In genomic region chr4:115496001-115496400, GRCm38 (mm10) we compare ENCODE assay signal across 27 mouse cellular contexts. TPM values are rescaled to one million over a fixed set of nuclear protein-coding genes. Genes with fewer than 3 reads are reported as not detected.
DNase-seq lines count a peak whose midpoint lies in the region; ATAC-seq and TF ChIP-seq lines count a peak whose summit lies in the region.
"Had no signal": no experiment of that assay in that cellular context is flagged by ENCODE, and none has a peak within 500 bp of the region (broad histone marks: within the 10 kb centered on the region; RNA-seq: fewer than 3 reads in every experiment).

Gene Cyp4a14, minus strand, starts transcription at chr4:115496142.

- H3K4me3 ChIP-seq in kidney, adult 2 months (ENCODE audit: insufficient read depth, low read depth, low read length) = no peak within 1 kb of the TSS
- peak within 1 kb of the TSS; percentile 12 for H3K4me3 ChIP-seq in liver, adult 2 months (ENCODE audit: insufficient read depth, low read depth, low read length)
- no peak within 1 kb of the TSS for H3K4me3 ChIP-seq in liver, embryonic 12.5 days
- H3K4me3 ChIP-seq: embryonic facial prominence, embryonic 10.5 days; embryonic facial prominence, embryonic 12.5 days; forebrain, embryonic 13.5 days; forebrain, embryonic 15.5 days had no signal

- no peak for TF ChIP-seq CTCF in kidney, adult 2 months (conservative IDR thresholded peaks at IDR 0.05; ENCODE audit: insufficient read depth, insufficient read length, low read depth, low read length)
- TF ChIP-seq CTCF in liver, adult 2 months (IDR thresholded peaks at IDR 0.05; ENCODE audit: low read depth, low read length) = no peak

- TF ChIP-seq POLR2A in kidney, adult 2 months (IDR thresholded peaks at IDR 0.05; ENCODE audit: low read depth, low read length) = no peak
- no peak for TF ChIP-seq POLR2A in liver, adult 2 months (IDR thresholded peaks at IDR 0.05; ENCODE audit: extremely low read depth, insufficient read depth, low read length)

- H3K79me2 ChIP-seq in liver, adult 2 months (ENCODE audit: control insufficient read depth, insufficient read depth, low read length) = no peaks in the 10 kb centered on the region

- H3K9me3 ChIP-seq in liver, embryonic 12.5 days (replicated peaks) = no peaks in the 10 kb centered on the region
- H3K9me3 ChIP-seq: embryonic facial prominence, embryonic 10.5 days; embryonic facial prominence, embryonic 12.5 days; forebrain, embryonic 13.5 days; forebrain, embryonic 15.5 days; G1E had no signal

- no peaks in the 10 kb centered on the region; the same call in 1 of the 2 replicates for H3K27me3 ChIP-seq in kidney, adult 2 months (replicated peaks; ENCODE audit: control insufficient read depth, insufficient read depth, low read length)
- H3K27me3 ChIP-seq in liver, adult 2 months (ENCODE audit: control insufficient read depth, insufficient read depth, low read length) = no peaks in the 10 kb centered on the region
- no peaks in the 10 kb centered on the region for H3K27me3 ChIP-seq in liver, embryonic 12.5 days (replicated peaks)
- H3K27me3 ChIP-seq: embryonic facial prominence, embryonic 12.5 days; forebrain, embryonic 13.5 days; forebrain, embryonic 15.5 days; Patski had no signal

- H3K36me3 ChIP-seq in kidney, adult 2 months (ENCODE audit: control insufficient read depth, insufficient read depth, low read length) = no peaks in the 10 kb centered on the region
- peaks cover 4% of the 10 kb centered on the region; the same call in 1 of the 2 replicates for H3K36me3 ChIP-seq in liver, adult 2 months (ENCODE audit: control insufficient read depth, insufficient read depth, low read length)
- no peaks in the 10 kb centered on the region for H3K36me3 ChIP-seq in liver, embryonic 12.5 days
- H3K36me3 ChIP-seq: embryonic facial prominence, embryonic 10.5 days; embryonic facial prominence, embryonic 12.5 days; forebrain, embryonic 15.5 days; G1E had no signal

- 59% methylated on average over 1 of the region's 1 CpGs for WGBS in kidney, adult 2 months
- WGBS in liver, adult 2 months = 21% methylated on average over 1 of the region's 1 CpGs
- WGBS in liver, embryonic 12.5 days (ENCODE audit: insufficient replicate concordance) = 61% methylated on average over 1 of the region's 1 CpGs

- no peak for DNase-seq in adrenal gland, postnatal 10 days
- no peak for DNase-seq in adrenal gland, adult 18-20 months (ENCODE audit: low spot score in 2 of 2)
- DNase-seq in kidney, adult 2 months = peak; percentile 47
- no peak for DNase-seq in kidney, postnatal 4 days
- peak; percentile 87 for DNase-seq in liver, adult 2 months (ENCODE audit: extremely low read depth, low read depth, low spot score)
- DNase-seq: adrenal gland, adult 2 months; adrenal gland, postnatal 36 days; B cell, adult 2 months; cerebellum, adult 11-12 months; cerebellum, adult 2 months; cerebellum, adult 9-10 months; cerebellum, postnatal 10 days; cerebellum, postnatal 25 days; forebrain, postnatal 0 days had no signal

- H3K9ac ChIP-seq in liver, adult 2 months (ENCODE audit: low read depth, low read length) = peak within 1 kb of the TSS; percentile 7; the same call in 1 of the 2 replicates
- no peak within 1 kb of the TSS for H3K9ac ChIP-seq in liver, embryonic 12.5 days
- H3K9ac ChIP-seq: embryonic facial prominence, embryonic 12.5 days; forebrain, embryonic 13.5 days; forebrain, embryonic 15.5 days; forebrain, postnatal 0 days had no signal

- ATAC-seq in liver, embryonic 12.5 days = no peak
- ATAC-seq: activated CD4-positive, CD25-positive, alpha-beta regulatory T cell, adult 4 months; CD4-positive, CD25-positive, alpha-beta regulatory T cell, adult 4 months; forebrain, embryonic 13.5 days; forebrain, embryonic 15.5 days; forebrain, postnatal 0 days; Patski had no signal

- H3K4me2 ChIP-seq in liver, embryonic 12.5 days = no peak within 1 kb of the TSS
- H3K4me2 ChIP-seq: embryonic facial prominence, embryonic 12.5 days; forebrain, embryonic 13.5 days; forebrain, embryonic 15.5 days had no signal

- peaks cover 5% of the 10 kb centered on the region; the same call in 1 of the 2 replicates for H3K4me1 ChIP-seq in kidney, adult 2 months (ENCODE audit: control insufficient read depth, insufficient read depth, low read length)
- peaks cover 15% of the 10 kb centered on the region; the same call in 1 of the 2 replicates for H3K4me1 ChIP-seq in liver, adult 2 months (ENCODE audit: control insufficient read depth, insufficient read depth, low read length)
- no peaks in the 10 kb centered on the region for H3K4me1 ChIP-seq in liver, embryonic 12.5 days
- H3K4me1 ChIP-seq: embryonic facial prominence, embryonic 10.5 days; embryonic facial prominence, embryonic 12.5 days; forebrain, embryonic 13.5 days; forebrain, embryonic 15.5 days had no signal

- no peak within 1 kb of the TSS for H3K27ac ChIP-seq in kidney, adult 2 months (ENCODE audit: insufficient read depth, low read depth, low read length)
- peak within 1 kb of the TSS; percentile 52; the same call in 1 of the 2 replicates for H3K27ac ChIP-seq in liver, adult 2 months (replicated peaks; ENCODE audit: insufficient read depth, low read depth, low read length)
- H3K27ac ChIP-seq in liver, embryonic 12.5 days = no peak within 1 kb of the TSS
- H3K27ac ChIP-seq: embryonic facial prominence, embryonic 10.5 days; embryonic facial prominence, embryonic 12.5 days; forebrain, embryonic 13.5 days; forebrain, embryonic 15.5 days had no signal

RNA-seq across cellular contexts. Expression of gene Cyp4a14, which starts in this region (rescaled TPM):
- total RNA-seq in adrenal gland, postnatal 10 days (2021) = 100 to 1,000 TPM in 1 of 2 experiments, 10 to 100 TPM in 1; 29.5 to 127 TPM
- total RNA-seq in adrenal gland, adult 18-20 months (2021) = under 1 TPM in 1 of 2 experiments, not detected in 1; 0.46 TPM
- polyA plus RNA-seq in kidney, adult 2 months (2012; rRNA removed) = 258 and 331 TPM in 2 replicates
- 420 and 442 TPM in 2 replicates for total RNA-seq in liver, adult 2 months (2014; rRNA removed)
- polyA plus RNA-seq in liver, adult 2 months (2012; rRNA removed) = 291 and 455 TPM in 2 replicates
- not detected in 2 replicates for polyA plus RNA-seq in liver, embryonic 12.5 days (2016; fragmentation: Nextera tagmentation; extraction: Ambion mirVana)
- total RNA-seq: CH12.LX; forebrain, postnatal 0 days; G1E had no signal
- polyA plus RNA-seq: activated CD4-positive, CD25-positive, alpha-beta regulatory T cell, adult 4 months; CD4-positive, CD25-positive, alpha-beta regulatory T cell, adult 4 months; cerebellum, adult 2 months; cortical plate, adult 2 months; embryonic facial prominence, embryonic 10.5 days; embryonic facial prominence, embryonic 12.5 days; embryonic facial prominence, embryonic 14.5 days; forebrain, embryonic 11.5 days; forebrain, embryonic 13.5 days; forebrain, embryonic 15.5 days; forebrain, postnatal 0 days; G1E; Patski had no signal

Comparison
In these comparisons a context has a peak if more than half of its experiments do, and no peak if none do; other contexts are left out.
1. RNA of gene Cyp4a14 (total RNA-seq): 420 to 442 TPM in liver, adult 2 months and 29.5 to 127 TPM in adrenal gland, postnatal 10 days; 0.46 TPM in adrenal gland, adult 18-20 months; every median in the first group is over 10 times any median in the second.
2. RNA of gene Cyp4a14 (polyA plus RNA-seq): 258 to 331 TPM in kidney, adult 2 months and 291 to 455 TPM in liver, adult 2 months; not detected in liver, embryonic 12.5 days; every median in the first group is over 100 times any median in the second.
3. DNase-seq: peak in kidney, adult 2 months (single experiment) and liver, adult 2 months (single experiment); none in adrenal gland, postnatal 10 days (single experiment), adrenal gland, adult 18-20 months (0 of 2) and kidney, postnatal 4 days (0 of 2).